Mouse (Mus musculus) MEL (cell line): ENCODE results near the gene Flrt1.

ENCODE experiments used
- CHD1 ChIP-seq: IDR thresholded peaks from 2 replicates; pipeline ENCODE4 v1.6.1; 2012; ENCODE audit warnings: low read depth, mild to moderate bottlenecking, inconsistent platforms, low read length, improper control_type of control experiment
- CTCF ChIP-seq, 3 experiments: IDR thresholded peaks in 2 of 3; conservative IDR thresholded peaks in 1 of 3; 2 replicates each; pipeline ENCODE4 v1.5.1; 2011 to 2012; ENCODE audit warnings: low read length in 3 of 3, low read depth in 2 of 3, mild to moderate bottlenecking in 2 of 3, improper control_type of control experiment in 1 of 3, inconsistent platforms in 1 of 3, mixed read lengths in 1 of 3, moderate library complexity in 1 of 3; ENCODE audit not compliant: control insufficient read depth in 1 of 3, insufficient read depth in 1 of 3, poor library complexity in 1 of 3, severe bottlenecking in 1 of 3
- GATA1 ChIP-seq: IDR thresholded peaks from 2 replicates; pipeline ENCODE4 v1.6.1; 2011; ENCODE audit warnings: low read depth, low read length, improper control_type of control experiment
- JUND ChIP-seq: IDR thresholded peaks from 2 replicates; pipeline ENCODE4 v1.6.1; 2011; ENCODE audit warnings: low read depth, mild to moderate bottlenecking, improper control_type of control experiment, low read length
- MAFK ChIP-seq: IDR thresholded peaks from 2 replicates; pipeline ENCODE4 v1.6.1; 2011; ENCODE audit warnings: low read depth, mild to moderate bottlenecking, low read length, improper control_type of control experiment, borderline replicate concordance
- MEF2A ChIP-seq: IDR thresholded peaks from 2 replicates; pipeline ENCODE4 v1.6.1; 2014; ENCODE audit warnings: low read depth, mild to moderate bottlenecking, inconsistent platforms, low read length, improper control_type of control experiment; ENCODE audit not compliant: poor library complexity, insufficient replicate concordance, severe bottlenecking; ENCODE audit errors: extremely low read depth
- MYB ChIP-seq: IDR thresholded peaks from 2 replicates; pipeline ENCODE4 v1.6.1; 2011; ENCODE audit warnings: mild to moderate bottlenecking, low read depth, low read length, improper control_type of control experiment
- POLR2A ChIP-seq, 2 experiments: IDR thresholded peaks; 2 replicates each; pipeline ENCODE4 v1.6.1; 2011 to 2012; ENCODE audit warnings: low read length in 2 of 2, mild to moderate bottlenecking in 2 of 2, control low read depth in 1 of 2, improper control_type of control experiment in 1 of 2, low read depth in 1 of 2, moderate library complexity in 1 of 2; ENCODE audit not compliant: control insufficient read depth in 1 of 2, insufficient read depth in 1 of 2, poor library complexity in 1 of 2
- SIN3A ChIP-seq: IDR thresholded peaks from 2 replicates; pipeline ENCODE4 v1.6.1; 2012; ENCODE audit warnings: low read length, improper control_type of control experiment, inconsistent platforms
- SMC3 ChIP-seq: IDR thresholded peaks from 2 replicates; pipeline ENCODE4 v1.6.1; 2011; ENCODE audit warnings: low read depth, low read length, improper control_type of control experiment
- USF1 ChIP-seq: IDR thresholded peaks from 2 replicates; pipeline ENCODE4 v1.6.1; 2014; ENCODE audit warnings: low read depth, mild to moderate bottlenecking, inconsistent platforms, low read length, improper control_type of control experiment, moderate library complexity
- ZC3H11A ChIP-seq: IDR thresholded peaks from 2 replicates; pipeline ENCODE4 v1.6.1; 2012; ENCODE audit warnings: low read depth, mild to moderate bottlenecking, inconsistent platforms, low read length, improper control_type of control experiment

DNA sequence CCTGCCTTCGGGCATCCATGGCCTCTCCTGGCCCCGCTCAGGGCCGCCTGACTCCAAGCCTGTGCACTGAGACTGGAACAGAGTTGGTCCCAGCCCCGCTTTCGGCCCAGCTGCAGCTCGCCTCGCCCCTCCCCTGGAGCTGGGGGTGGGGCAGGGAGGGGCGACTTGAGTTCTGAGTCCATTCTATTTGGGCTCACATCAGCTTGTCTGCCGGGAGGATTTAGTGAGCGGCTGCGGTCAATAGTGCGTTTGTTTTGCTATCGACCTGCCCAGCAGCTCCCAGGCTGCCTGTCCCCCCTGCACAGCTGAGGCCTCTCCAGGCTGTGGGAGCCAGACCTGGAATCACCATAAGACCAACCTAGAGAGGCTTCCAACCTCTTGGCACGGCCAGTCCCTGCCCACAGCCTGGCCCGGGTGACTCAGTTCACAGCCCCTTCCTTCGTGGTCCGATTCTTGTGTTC, 29.1 kb upstream of the Flrt1 start:
- TF ChIP-seq JUND (no peak), USF1 (no peak), POLR2A (IDR thresholded peaks at IDR 0.05; ENCODE audit: control insufficient read depth in 1 of 2, insufficient read depth in 1 of 2, low read depth in 1 of 2, low read length in 2 of 2, poor library complexity in 1 of 2) (no peak), CHD1 (no peak), MEF2A (no peak), ZC3H11A (no peak), GATA1 (no peak), SMC3 (no peak), SIN3A (no peak), MAFK (no peak), CTCF (IDR thresholded peaks at IDR 0.05 in 2 of 3, conservative IDR thresholded peaks at IDR 0.05 in 1 of 3; ENCODE audit: control insufficient read depth in 1 of 3, insufficient read depth in 1 of 3, low read depth in 2 of 3, low read length in 3 of 3, poor library complexity in 1 of 3, severe bottlenecking in 1 of 3) (no peak), MYB (no peak)
